Mouse (Mus musculus) hindbrain, embryonic 10.5 days (tissue): ENCODE measurements around the gene Srpk2. TPM values are rescaled to one million over a fixed set of nuclear protein-coding genes. Genes with fewer than 3 reads are reported as not detected.

Experiments used
- polyA plus RNA-seq: library from polyadenylated mRNA; unstranded; fragments of >200 nt; fragmentation: Nextera tagmentation; extraction: Ambion mirVana; gene quantifications from 2 replicates; pipeline ENCODE4 v1.2.1, GENCODE M21; 2016

Gene Srpk2
- polyA plus RNA-seq, 1 experiment from 2014 or later = 49.7 TPM

Other genes starting within 250 kb of the Srpk2 start
- 23.1 and 35.9 TPM in 2 replicates for gene Pus7, start 99.1 kb upstream of the Srpk2 start, polyA plus RNA-seq
- gene Rint1, start 103.1 kb upstream of the Srpk2 start, polyA plus RNA-seq = 33.0 and 37.4 TPM in 2 replicates
- gene Tomm7, start 159.5 kb upstream of the Srpk2 start, polyA plus RNA-seq = 131 and 132 TPM in 2 replicates